Mouse (Mus musculus) heart, postnatal 0 days (tissue): ENCODE measurements around the gene Wdr93.
A peak's percentile ranks its signal among the peaks of the same experiment; 100 is the strongest.

Source experiments
- CTCF ChIP-seq: IDR thresholded peaks from 2 replicates; pipeline ENCODE4 v1.5.1; 2016; ENCODE audit warnings: antibody characterized with exemption, control low read depth, low read depth
- EP300 ChIP-seq: IDR thresholded peaks from 2 replicates; pipeline ENCODE4 v1.6.1; 2016; ENCODE audit warnings: antibody characterized with exemption, low read depth

- TF ChIP-seq CTCF (peak; percentile 90), EP300 (no peak)
These were observed 38.0 kb downstream of the Wdr93 start for GRCm38 (mm10) chr7:79780647-79781626.
